Mouse (Mus musculus): Measurements from ENCODE around the gene Platr25. TPM values are rescaled to one million over a fixed set of nuclear protein-coding genes. Genes with fewer than 3 reads are reported as not detected.
"Not testable (repeated sequence)": the region's sequence is repeated elsewhere in the genome, so short reads cannot be mapped to it uniquely, and the experiment has no call there.

The Platr25 gene
- polyA plus RNA-seq, 1 experiment from 2014 or later = 13.1 TPM

DNA sequence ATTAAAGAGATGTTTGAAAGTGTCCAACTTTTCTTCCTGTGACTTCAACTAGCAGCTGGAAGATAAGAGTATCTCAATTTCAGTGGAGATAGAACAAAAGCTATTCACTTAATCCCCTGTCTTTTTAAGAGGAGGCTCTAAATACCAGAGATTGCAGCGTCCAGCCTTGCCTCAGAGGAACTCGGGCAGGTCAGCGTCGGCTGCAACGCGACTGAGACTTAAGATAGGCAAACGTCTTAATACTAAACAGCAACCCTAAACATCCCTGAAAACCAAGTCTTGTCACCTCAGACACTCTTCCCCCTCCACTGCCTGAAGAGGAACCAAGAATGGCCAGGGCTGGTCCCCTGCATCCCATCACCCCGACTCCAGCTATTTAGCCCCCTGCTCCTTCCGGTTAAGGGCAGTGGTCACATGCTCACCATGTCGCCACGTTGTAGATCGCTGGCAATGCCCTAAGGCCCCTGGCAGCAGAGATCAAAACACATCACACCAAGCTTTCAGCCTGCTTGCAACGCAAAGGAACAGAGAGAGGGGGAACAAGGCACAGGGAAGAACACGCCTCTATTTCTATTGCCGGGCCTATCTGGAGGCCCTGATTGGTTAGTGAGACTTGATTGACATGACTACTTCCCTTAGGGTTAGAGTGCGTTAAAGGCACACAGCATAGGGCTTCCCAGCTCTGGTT, 107.7 kb downstream of the Platr25 start:
- H3K27me3 ChIP-seq (replicated peaks); H3K9me3 ChIP-seq; H3K4me1 ChIP-seq: not testable (repeated sequence)
- Histone ChIP-seq H3K36me3 (peaks cover 11% of the 10 kb centered on the region), H3K9ac (peak overlapping the region; percentile 83), H3K27ac (replicated peaks) (peak overlapping the region; percentile 36; the same call in 1 of the 2 replicates), H3K4me2 (peak overlapping the region; percentile 65), H3K4me3 (peak overlapping the region; percentile 64)
- under 1% methylated on average over 16 of the region's 16 CpGs for WGBS
- ATAC-seq (ENCODE audit: extremely low read depth, insufficient number of reproducible peaks, low FRiP score, low TSS enrichment) = peak; percentile 61; the same call in 1 of the 2 replicates

DNA sequence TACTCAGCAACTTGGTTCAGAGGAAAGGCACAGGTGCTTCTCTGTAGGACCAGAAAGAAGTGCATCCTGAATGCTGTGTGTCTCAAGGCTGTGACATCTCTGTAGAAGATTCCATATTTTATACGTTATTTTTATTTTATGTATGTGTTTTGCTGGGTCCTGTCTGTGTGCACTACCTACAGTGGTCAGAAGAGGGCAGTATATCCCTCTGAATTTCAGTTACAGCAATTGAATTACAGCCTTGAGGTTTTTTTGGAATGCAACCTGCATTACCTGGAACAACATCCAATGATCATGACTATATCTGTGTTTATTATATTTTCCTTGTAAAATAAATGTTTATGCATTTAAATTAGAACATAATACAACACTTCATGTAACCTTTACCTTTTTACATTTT, 133.4 kb downstream of the Platr25 start:
- not testable (repeated sequence) for ATAC-seq (ENCODE audit: extremely low read depth, insufficient number of reproducible peaks, low FRiP score, low TSS enrichment); H3K9ac ChIP-seq; H3K27ac ChIP-seq (replicated peaks); H3K9me3 ChIP-seq; H3K27me3 ChIP-seq (replicated peaks); H3K4me1 ChIP-seq; H3K36me3 ChIP-seq; H3K4me3 ChIP-seq; H3K4me2 ChIP-seq
- WGBS = 47% methylated on average over 1 of the region's 1 CpGs

DNA sequence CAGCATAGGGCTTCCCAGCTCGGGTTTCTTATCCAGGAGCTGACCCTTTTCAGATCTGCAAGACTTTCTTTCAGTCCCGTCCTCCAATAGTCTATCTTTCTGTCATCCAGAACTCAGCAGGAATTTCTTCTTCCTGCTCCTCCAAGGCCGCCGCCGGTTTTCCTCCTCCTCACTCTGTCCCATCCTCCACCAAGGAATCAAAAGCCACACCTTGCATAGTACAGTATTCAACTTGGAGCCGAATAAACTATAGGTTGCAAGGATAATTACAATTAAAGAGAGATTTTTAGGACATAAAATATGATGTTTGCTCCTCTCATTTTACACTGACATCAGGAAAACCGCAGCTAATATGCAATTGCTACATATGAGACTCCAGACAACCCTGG, 136.2 kb downstream of the Platr25 start:
- not testable (repeated sequence) for H3K27me3 ChIP-seq (replicated peaks); H3K9me3 ChIP-seq; H3K4me1 ChIP-seq; H3K27ac ChIP-seq (replicated peaks); H3K36me3 ChIP-seq; ATAC-seq (ENCODE audit: extremely low read depth, insufficient number of reproducible peaks, low FRiP score, low TSS enrichment)
- WGBS = 4% methylated on average over 7 of the region's 7 CpGs
- Histone ChIP-seq H3K9ac (peak overlapping the region; percentile 81; the same call in 1 of the 2 replicates), H3K4me2 (peak overlapping the region; percentile 68), H3K4me3 (peak overlapping the region; percentile 61)

DNA sequence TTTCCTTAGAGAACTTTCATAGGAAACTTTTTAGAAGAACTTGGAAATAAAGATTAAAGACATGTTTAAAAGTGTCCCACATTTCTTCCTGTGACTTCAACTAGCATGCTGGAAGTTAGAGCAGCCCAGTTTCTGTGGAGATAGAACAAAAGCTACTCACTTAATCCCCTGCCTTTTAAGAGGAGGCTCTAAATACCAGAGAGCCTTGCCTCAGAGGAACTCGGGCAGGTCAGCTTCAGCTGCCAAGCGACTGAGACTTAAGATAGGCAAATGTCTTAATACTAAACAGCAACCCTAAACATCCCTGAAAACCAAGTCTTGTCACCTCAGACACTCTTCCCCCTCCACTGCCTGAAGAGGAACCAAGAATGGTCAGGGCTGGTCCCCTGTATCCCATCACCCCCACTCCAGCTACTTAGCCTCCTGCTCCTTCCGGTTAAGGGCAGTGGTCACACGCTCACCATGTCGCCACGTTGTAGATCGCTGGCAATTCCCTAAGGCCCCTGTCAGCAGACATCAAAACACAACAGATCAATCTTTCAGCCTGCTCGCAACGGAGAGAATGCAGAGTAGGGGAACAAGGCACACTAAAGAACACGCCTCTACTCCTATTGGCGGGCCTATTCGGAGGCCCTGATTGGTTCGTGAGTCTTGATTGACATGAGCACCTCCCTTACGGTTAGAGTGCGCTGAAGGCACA, 136.8 kb downstream of the Platr25 start, which contains the start of gene 6720489N17Rik:
6720489N17Rik (minus strand) TSS at position 606 of the 700 bp plus-strand sequence.
- Histone ChIP-seq H3K4me2 (peak within 1 kb of the TSS; percentile 68), H3K4me3 (peak within 1 kb of the TSS; percentile 61), H3K9ac (peak within 1 kb of the TSS; percentile 81), H3K27ac (replicated peaks) (0 out of 2 replicates have a peak within 1 kb of the TSS, but pooled peaks have one; percentile 48)
- ATAC-seq (ENCODE audit: extremely low read depth, insufficient number of reproducible peaks, low FRiP score, low TSS enrichment) = peak; percentile 92
- 1% methylated on average over 15 of the region's 15 CpGs for WGBS
- not testable (repeated sequence) for H3K9me3 ChIP-seq; H3K36me3 ChIP-seq; H3K4me1 ChIP-seq; H3K27me3 ChIP-seq (replicated peaks)

MicroRNA genes within 50 kb of the gene (microRNA counts, 519-probe panel; counts per million panel counts)
- microRNA mmu-miR-713 = 209 counts per million, percentile 61 among the panel's probes with 10 or more counts

Small RNA genes lying within 50 kb of the gene (microRNA-seq; reads per million reads assigned to microRNA genes)
- gene Gm24020 (not detected), gene Gm24588 (not detected), gene Mir713 (not detected)

Other genes with a start within 250 kb of the Platr25 start
- not detected in 2 replicates for gene Zfp935, start 202.2 kb downstream of the Platr25 start, polyA plus RNA-seq (2015; fragmentation: Nextera tagmentation; extraction: Ambion mirVana)
- 13.8 and 15.0 TPM in 2 replicates for gene Zfp934, start 189.5 kb downstream of the Platr25 start, polyA plus RNA-seq (2015; fragmentation: Nextera tagmentation; extraction: Ambion mirVana)
- gene 6720489N17Rik, start 136.5 kb downstream of the Platr25 start, polyA plus RNA-seq (2015; fragmentation: Nextera tagmentation; extraction: Ambion mirVana) = 6.4 and 7.4 TPM in 2 replicates
- 5.7 and 7.0 TPM in 2 replicates for gene Gm5141, start 25.1 kb upstream of the Platr25 start, polyA plus RNA-seq (2015; fragmentation: Nextera tagmentation; extraction: Ambion mirVana)
- not detected in 2 replicates for gene Fbp2, start 97.7 kb upstream of the Platr25 start, polyA plus RNA-seq (2015; fragmentation: Nextera tagmentation; extraction: Ambion mirVana)
- gene Fbp1, start 127.6 kb upstream of the Platr25 start, polyA plus RNA-seq (2015; fragmentation: Nextera tagmentation; extraction: Ambion mirVana) = 0.36 and 0.44 TPM in 2 replicates
- gene 2010111I01Rik, start 204.2 kb upstream of the Platr25 start, polyA plus RNA-seq (2015; fragmentation: Nextera tagmentation; extraction: Ambion mirVana) = 54.5 and 57.7 TPM in 2 replicates